Mouse (Mus musculus): ENCODE results near the gene Dynll1. TPM values are rescaled to one million over a fixed set of nuclear protein-coding genes. Genes with fewer than 3 reads are reported as not detected.

Dynll1 gene
- 361 and 421 TPM in 2 replicates for polyA plus RNA-seq (2012; rRNA removed)

GRCm38 (mm10) chr5:115300792-115301614, at the start of gene Dynll1:
Gene Dynll1, minus strand, starts transcription at chr5:115300999.

DNA sequence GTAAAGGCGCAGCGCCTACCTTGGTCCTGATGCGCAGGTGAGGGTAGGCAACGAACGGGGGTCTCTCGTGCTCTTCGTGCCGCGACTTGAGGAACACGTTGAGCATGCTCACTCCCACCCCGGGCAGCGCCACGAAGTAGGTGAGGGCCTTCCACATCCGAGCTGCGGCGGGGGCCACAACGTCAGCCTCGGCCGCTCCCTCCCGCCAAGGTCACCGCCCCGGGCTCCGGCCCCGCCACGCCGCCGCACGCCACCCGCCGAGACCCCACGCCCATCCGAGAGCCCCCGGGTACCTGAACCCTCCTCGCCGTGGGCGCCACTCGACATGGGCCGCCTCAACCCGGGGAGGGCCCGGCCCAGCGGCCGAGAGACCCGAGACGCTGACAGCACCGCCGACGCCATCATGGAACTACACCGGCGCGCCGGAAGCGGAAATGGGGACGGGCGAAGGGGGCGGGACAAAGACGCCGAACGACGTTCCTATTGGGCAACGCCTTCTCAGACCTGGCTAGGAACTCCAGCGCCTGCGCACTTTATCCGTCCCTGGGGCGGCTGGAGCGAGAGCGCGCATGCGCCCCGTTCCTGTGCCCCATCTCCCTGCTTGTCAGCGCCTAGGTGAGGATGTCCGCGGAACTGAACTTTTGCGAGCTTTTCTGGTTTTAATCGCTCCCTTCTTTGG, 47.9 kb upstream of the Dynll1 start, which contains the start of gene Cox6a1:
Cox6a1 (minus strand) TSS at position 436 of the 679 bp plus-strand sequence.

GRCm38 (mm10) chr5:115340577-115341313, 39.9 kb upstream of the Dynll1 start, which contains the start of the genes Gatc and Triap1:
Gene Gatc, minus strand, starts transcription at chr5:115341178.
Gene Triap1, plus strand, starts transcription at chr5:115341225.

GRCm38 (mm10) chr5:115326875-115327609, 26.2 kb upstream of the Dynll1 start, which contains the start of gene Srsf9:
Gene Srsf9, plus strand, starts transcription at chr5:115327177.

DNA sequence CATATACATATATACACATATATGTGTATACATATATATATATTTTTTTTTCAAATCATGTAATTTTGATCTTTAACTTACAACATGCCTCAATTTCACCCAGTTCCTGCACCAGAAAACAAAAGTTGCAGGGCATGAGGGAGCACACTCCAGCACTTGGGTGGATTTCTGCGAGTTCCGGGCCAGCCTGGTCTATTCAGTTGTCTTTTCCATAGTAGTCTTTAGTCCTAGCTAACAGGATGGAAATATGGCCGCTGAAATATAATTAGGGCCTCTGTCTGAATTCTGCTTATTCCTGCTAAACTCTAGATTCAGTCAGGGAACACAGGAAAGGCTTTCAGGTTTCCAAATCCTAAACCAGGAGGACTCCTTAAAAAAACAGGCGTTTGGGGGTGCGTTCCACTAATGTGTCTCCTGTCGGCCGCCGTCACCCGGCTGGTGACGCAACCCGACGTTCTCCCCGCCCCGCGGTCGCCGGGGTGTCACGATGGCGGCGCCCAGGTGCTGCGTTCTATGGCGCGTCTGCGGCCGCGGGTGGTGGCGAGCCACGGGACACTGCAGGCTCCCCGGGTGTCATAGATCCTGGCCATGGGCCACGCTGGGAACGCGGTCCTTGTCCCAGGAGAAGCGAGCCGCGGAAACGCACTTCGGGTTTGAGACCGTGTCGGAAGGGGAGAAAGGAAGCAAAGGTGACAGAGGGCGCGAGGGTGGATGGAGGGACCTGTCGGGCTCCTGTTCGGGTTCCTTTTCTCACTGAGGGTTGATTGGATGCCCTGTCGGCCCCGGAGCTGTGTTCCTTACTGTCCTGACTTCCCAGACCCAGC, 21.4 kb downstream of the Dynll1 start, which contains the start of gene Coq5:
Coq5 (plus strand) TSS at position 441 of the 824 bp plus-strand sequence.

GRCm38 (mm10) chr5:115272812-115273548, 27.8 kb downstream of the Dynll1 start, which contains the start of gene Rnf10:
Gene Rnf10, minus strand, starts transcription at chr5:115272898.

Other genes with a start within 250 kb of the Dynll1 start
- 0.30 TPM in 1 of 2 replicates, not detected in the other for gene Gm10401, start 202.7 kb downstream of the Dynll1 start, polyA plus RNA-seq (2012; rRNA removed)
- 310 and 336 TPM in 2 replicates for gene Acads, start 181.7 kb downstream of the Dynll1 start, polyA plus RNA-seq (2012; rRNA removed)
- 38.1 and 51.5 TPM in 2 replicates for gene Unc119b, start 166.0 kb downstream of the Dynll1 start, polyA plus RNA-seq (2012; rRNA removed)
- gene Mlec, start 142.8 kb downstream of the Dynll1 start, polyA plus RNA-seq (2012; rRNA removed), result 77.3 and 100 TPM in 2 replicates
- 1.9 and 2.4 TPM in 2 replicates for gene Cabp1, start 106.6 kb downstream of the Dynll1 start, polyA plus RNA-seq (2012; rRNA removed)
- 56.1 and 89.9 TPM in 2 replicates for gene Pop5, start 65.2 kb downstream of the Dynll1 start, polyA plus RNA-seq (2012; rRNA removed)
- 145 and 168 TPM in 2 replicates for gene Rnf10, start 28.1 kb downstream of the Dynll1 start, polyA plus RNA-seq (2012; rRNA removed)
- 11.6 and 12.4 TPM in 2 replicates for gene Coq5, start 21.3 kb downstream of the Dynll1 start, polyA plus RNA-seq (2012; rRNA removed)
- gene Srsf9, start 26.2 kb upstream of the Dynll1 start, polyA plus RNA-seq (2012; rRNA removed), result 78.5 and 102 TPM in 2 replicates
- 6.6 and 8.4 TPM in 2 replicates for gene Gatc, start 40.2 kb upstream of the Dynll1 start, polyA plus RNA-seq (2012; rRNA removed)
- 12.5 and 13.4 TPM in 2 replicates for gene Triap1, start 40.2 kb upstream of the Dynll1 start, polyA plus RNA-seq (2012; rRNA removed)
- 6,572 and 7,327 TPM in 2 replicates for gene Cox6a1, start 48.0 kb upstream of the Dynll1 start, polyA plus RNA-seq (2012; rRNA removed)
- gene Msi1, start 128.6 kb upstream of the Dynll1 start, polyA plus RNA-seq (2012; rRNA removed), result 5.0 and 5.8 TPM in 2 replicates
- 184 TPM in 1 of 2 replicates, not detected in the other for gene Pla2g1b, start 165.3 kb upstream of the Dynll1 start, polyA plus RNA-seq (2012; rRNA removed)
- 43.4 and 55.0 TPM in 2 replicates for gene Sirt4, start 183.7 kb upstream of the Dynll1 start, polyA plus RNA-seq (2012; rRNA removed)
- 182 and 192 TPM in 2 replicates for gene Pxn, start 205.7 kb upstream of the Dynll1 start, polyA plus RNA-seq (2012; rRNA removed)

All from colon, adult 2 months (tissue).